Mouse (Mus musculus): ENCODE data around the gene Mvb12b.

- TF ChIP-seq CTCF (IDR thresholded peaks at IDR 0.05; ENCODE audit: control insufficient read depth, insufficient read depth, insufficient read length) (no peak), MAX (IDR thresholded peaks at IDR 0.05) (no peak), CEBPB (IDR thresholded peaks at IDR 0.05; ENCODE audit: low read depth) (no peak), MYOD1 (IDR thresholded peaks at IDR 0.05; ENCODE audit: control insufficient read depth, insufficient read length, low read depth) (no peak)
These were observed 116.4 kb downstream of the Mvb12b start for GRCm38 (mm10) chr2:33771388-33771787.
